Mouse (Mus musculus) CH12.LX (cell line): ENCODE measurements at regions not wholly inside any gene's neighbourhood (a gene's known extent, or its start where the extent isn't known, plus 50 kb on each side); places are given as distances from the start of the nearest gene placed in this dataset.

Experiments
- DNase-seq: peaks from one replicate; pipeline ENCODE4 v3.0.0-alpha.2; 2013; ENCODE audit errors: extremely low read depth
- H3K27ac ChIP-seq: 2 replicates; pipeline ENCODE4 v1.5.1; 2012; ENCODE audit warnings: low read depth, mild to moderate bottlenecking, control low read depth, moderate library complexity; ENCODE audit not compliant: insufficient read depth
- H3K27me3 ChIP-seq: replicated peaks from 2 replicates; pipeline ENCODE3; 2012; ENCODE audit warnings: inconsistent platforms
- H3K36me3 ChIP-seq, 2 experiments: replicated peaks in 1 of 2; 2 replicates each; pipeline versions ENCODE3 to v1.6.1; 2012; ENCODE audit warnings: inconsistent platforms in 1 of 2, low read length in 1 of 2, mild to moderate bottlenecking in 1 of 2, mixed read lengths in 1 of 2, moderate library complexity in 1 of 2; ENCODE audit not compliant: control insufficient read depth in 1 of 2, insufficient read depth in 1 of 2
- H3K4me1 ChIP-seq, 2 experiments: 2 replicates each; pipeline ENCODE4 v1.6.1; 2012; ENCODE audit warnings: inconsistent platforms in 1 of 2, moderate library complexity in 1 of 2; ENCODE audit not compliant: insufficient read depth in 2 of 2, control insufficient read depth in 1 of 2
- H3K4me2 ChIP-seq: 2 replicates; pipeline ENCODE4 v1.6.1; 2012; ENCODE audit warnings: low read depth, mild to moderate bottlenecking, control low read depth; ENCODE audit not compliant: poor library complexity, insufficient read depth, severe bottlenecking
- H3K4me3 ChIP-seq, 3 experiments: fragments of 150-350 bp in 1 of 3; sonication (generic) in 1 of 3; replicated peaks in 1 of 3; 2 replicates each; pipeline versions ENCODE3 to v1.5.1; 2011 to 2012; ENCODE audit warnings: low read depth in 2 of 3, low read length in 2 of 3, mild to moderate bottlenecking in 2 of 3, moderate library complexity in 2 of 3, control low read depth in 1 of 3, improper control_type of control experiment in 1 of 3, inconsistent platforms in 1 of 3, mixed read lengths in 1 of 3; ENCODE audit not compliant: poor library complexity in 1 of 3
- H3K79me2 ChIP-seq: replicated peaks from 2 replicates; pipeline ENCODE4 v1.6.1; 2012; ENCODE audit warnings: mild to moderate bottlenecking, moderate library complexity; ENCODE audit not compliant: control insufficient read depth, poor library complexity, insufficient read depth, severe bottlenecking; ENCODE audit errors: extremely low read depth
- H3K9ac ChIP-seq: 2 replicates; pipeline ENCODE4 v1.6.1; 2012; ENCODE audit warnings: low read depth, mild to moderate bottlenecking, control low read depth, moderate library complexity; ENCODE audit not compliant: insufficient read depth
- H3K9me3 ChIP-seq: replicated peaks from 2 replicates; pipeline ENCODE3; 2012; ENCODE audit warnings: low read length, inconsistent platforms, mixed read lengths
- BHLHE40 ChIP-seq: IDR thresholded peaks from 2 replicates; pipeline ENCODE4 v1.6.1; 2011; ENCODE audit warnings: mild to moderate bottlenecking, low read depth, low read length, improper control_type of control experiment
- CHD2 ChIP-seq: IDR thresholded peaks from 2 replicates; pipeline ENCODE4 v1.6.1; 2011; ENCODE audit warnings: low read length, improper control_type of control experiment
- E2F4 ChIP-seq: IDR thresholded peaks from 2 replicates; pipeline ENCODE4 v1.6.1; 2011; ENCODE audit warnings: low read depth, low read length, improper control_type of control experiment; ENCODE audit not compliant: insufficient replicate concordance
- EP300 ChIP-seq: IDR thresholded peaks from 2 replicates; pipeline ENCODE4 v1.6.1; 2011; ENCODE audit warnings: low read length, improper control_type of control experiment
- HCFC1 ChIP-seq: IDR thresholded peaks from 2 replicates; pipeline ENCODE4 v1.6.1; 2012; ENCODE audit warnings: low read depth, mild to moderate bottlenecking, inconsistent platforms, low read length, improper control_type of control experiment
- JUN ChIP-seq: IDR thresholded peaks from 2 replicates; pipeline ENCODE4 v1.6.1; 2011; ENCODE audit warnings: low read depth, mild to moderate bottlenecking, low read length, improper control_type of control experiment, moderate library complexity; ENCODE audit not compliant: insufficient read depth
- JUND ChIP-seq: conservative IDR thresholded peaks from 2 replicates; pipeline ENCODE4 v1.6.1; 2011; ENCODE audit warnings: low read depth, low read length, improper control_type of control experiment
- KAT2A ChIP-seq: IDR thresholded peaks from 2 replicates; pipeline ENCODE4 v1.6.1; 2012; ENCODE audit warnings: low read length, improper control_type of control experiment, inconsistent platforms; ENCODE audit not compliant: insufficient replicate concordance
- MAX ChIP-seq: IDR thresholded peaks from 2 replicates; pipeline ENCODE4 v1.6.1; 2011; ENCODE audit warnings: low read length, improper control_type of control experiment
- MAZ ChIP-seq: IDR thresholded peaks from 2 replicates; pipeline ENCODE4 v1.6.1; 2012; ENCODE audit warnings: low read depth, mild to moderate bottlenecking, inconsistent platforms, low read length, improper control_type of control experiment, moderate library complexity
- MXI1 ChIP-seq: IDR thresholded peaks from 2 replicates; pipeline ENCODE4 v1.6.1; 2011; ENCODE audit warnings: mild to moderate bottlenecking, low read depth, low read length, improper control_type of control experiment
- MYC ChIP-seq: IDR thresholded peaks from 2 replicates; pipeline ENCODE4 v1.6.1; 2011; ENCODE audit warnings: low read depth, mild to moderate bottlenecking, improper control_type of control experiment, low read length
- NELFE ChIP-seq: IDR thresholded peaks from 2 replicates; pipeline ENCODE4 v1.6.1; 2011; ENCODE audit warnings: low read depth, low read length, improper control_type of control experiment
- PAX5 ChIP-seq: IDR thresholded peaks from 2 replicates; pipeline ENCODE4 v1.6.1; 2012; ENCODE audit warnings: low read length, inconsistent platforms, mixed read lengths
- RAD21 ChIP-seq: IDR thresholded peaks from 2 replicates; pipeline ENCODE4 v1.6.1; 2011; ENCODE audit warnings: low read depth, mild to moderate bottlenecking, low read length, improper control_type of control experiment, moderate library complexity
- RCOR1 ChIP-seq: conservative IDR thresholded peaks from 2 replicates; pipeline ENCODE4 v1.6.1; 2012; ENCODE audit warnings: low read depth, mild to moderate bottlenecking, inconsistent platforms, low read length, improper control_type of control experiment
- SMC3 ChIP-seq: IDR thresholded peaks from 2 replicates; pipeline ENCODE4 v1.6.1; 2011; ENCODE audit warnings: low read depth, low read length, improper control_type of control experiment
- TBP ChIP-seq: conservative IDR thresholded peaks from 2 replicates; pipeline ENCODE4 v1.6.1; 2011; ENCODE audit warnings: low read depth, low read length, improper control_type of control experiment
- USF1 ChIP-seq: IDR thresholded peaks from 2 replicates; pipeline ENCODE4 v1.6.1; 2014; ENCODE audit warnings: low read depth, mild to moderate bottlenecking, inconsistent platforms, low read length, improper control_type of control experiment
- USF2 ChIP-seq: conservative IDR thresholded peaks from 2 replicates; pipeline ENCODE4 v1.6.1; 2011; ENCODE audit warnings: low read depth, low read length, improper control_type of control experiment
- ZC3H11A ChIP-seq: IDR thresholded peaks from 2 replicates; pipeline ENCODE4 v1.6.1; 2012; ENCODE audit warnings: low read depth, mild to moderate bottlenecking, inconsistent platforms, low read length, improper control_type of control experiment
- ZKSCAN1 ChIP-seq: IDR thresholded peaks from 2 replicates; pipeline ENCODE4 v1.6.1; 2012; ENCODE audit warnings: low read depth, inconsistent platforms, low read length, improper control_type of control experiment, borderline replicate concordance
- ZMIZ1 ChIP-seq: IDR thresholded peaks from 2 replicates; pipeline ENCODE4 v1.6.1; 2012; ENCODE audit warnings: low read depth, mild to moderate bottlenecking, inconsistent platforms, low read length, improper control_type of control experiment
- ZNF384 ChIP-seq: IDR thresholded peaks from 2 replicates; pipeline ENCODE4 v1.6.1; 2012; ENCODE audit warnings: low read depth, low read length, improper control_type of control experiment, inconsistent platforms
- dilution Hi-C: fragments of 300-500 bp; cut with MboI; formaldehyde crosslinking; loops from 2 replicates; pipeline ENCODE4 v1.14.3; 2020; ENCODE audit warnings: low sequenced_read_pairs; ENCODE audit not compliant: extremely low pct_unique_long_range_greater_than_20kb, extremely low pct_ligation_motif_present
- in situ Hi-C: fragments of 300-500 bp; cut with MboI; formaldehyde crosslinking; loops from 3 replicates; pipeline ENCODE4 v1.14.3; 2019; ENCODE audit warnings: low sequenced_read_pairs, low pct_ligation_motif_present, low pct_unique_long_range_greater_than_20kb, mixed read lengths

DNA sequence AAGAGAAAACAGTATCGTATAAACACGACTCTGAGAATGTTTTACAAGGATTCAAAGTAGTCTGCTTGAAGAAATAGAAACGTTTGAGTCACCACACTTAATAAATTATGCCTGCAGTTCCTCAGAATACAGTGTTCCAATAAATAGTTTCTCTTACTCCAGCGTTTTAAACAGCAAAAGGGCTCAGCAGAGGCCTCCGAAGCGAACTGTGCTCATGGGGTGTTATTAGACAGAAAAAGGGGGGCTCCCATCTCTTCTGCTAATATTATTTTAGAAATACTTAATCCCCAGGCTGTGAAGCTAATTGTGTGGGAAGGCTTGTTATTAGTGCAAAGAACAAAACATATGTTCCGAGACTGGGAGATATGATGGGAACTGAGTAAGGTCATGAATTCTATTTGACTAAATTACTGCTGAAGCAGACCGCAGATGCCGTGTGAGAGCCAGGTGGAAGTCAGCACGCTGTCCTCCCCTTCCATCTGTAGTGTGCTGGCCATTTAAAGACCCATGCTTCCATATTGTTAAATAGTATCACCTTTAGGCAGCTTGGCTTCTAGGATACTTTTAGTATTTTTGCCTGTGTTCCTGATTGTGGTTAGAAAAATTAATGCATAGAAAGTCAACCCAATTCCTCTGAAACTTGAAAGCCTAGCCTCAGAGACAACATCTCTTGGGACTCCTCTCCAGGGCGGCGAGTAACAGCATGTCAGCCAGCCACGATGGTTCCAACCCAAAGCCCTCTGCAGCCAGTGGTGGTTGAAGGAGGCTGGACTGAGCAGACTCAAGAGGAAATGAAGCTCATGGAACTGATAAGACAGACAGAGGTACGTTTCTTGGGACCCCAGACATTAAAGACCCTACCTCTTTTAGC is 309.4 kb upstream of the Mpped2 start:
- in situ Hi-C loops, result no loop called here
- TF ChIP-seq MAX (no peak), RCOR1 (no peak), JUND (no peak), CHD2 (no peak), EP300 (no peak), E2F4 (no peak), SMC3 (no peak), ZMIZ1 (no peak), RAD21 (no peak), NELFE (no peak), USF1 (no peak), KAT2A (no peak), BHLHE40 (no peak), ZNF384 (no peak), ZC3H11A (no peak)

DNA sequence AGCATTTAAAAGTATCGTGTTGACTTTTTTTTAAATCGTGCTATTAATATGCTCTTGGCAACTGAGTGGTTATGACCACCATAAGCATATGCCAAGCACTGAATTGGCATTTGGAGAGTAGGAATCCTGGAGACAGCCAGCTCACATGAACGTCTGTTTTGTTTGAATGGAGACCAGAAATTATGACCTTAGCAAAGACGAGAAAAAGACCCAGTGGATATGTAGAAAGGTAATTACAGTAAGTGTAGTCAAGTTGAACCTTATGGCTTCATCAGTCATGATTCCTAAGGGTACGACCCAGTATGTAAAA is 308.8 kb upstream of the Mpped2 start:
- Histone ChIP-seq H3K27me3 (no peaks in the 10 kb centered on the region), H3K4me1 (no peaks in the 10 kb centered on the region), H3K36me3 (no peaks in the 10 kb centered on the region), H3K4me2 (no peak overlapping the region)
- TF ChIP-seq ZNF384 (no peak), JUN (no peak), HCFC1 (no peak), CHD2 (no peak), PAX5 (no peak), MAZ (no peak), ZKSCAN1 (no peak), JUND (no peak), TBP (no peak), MXI1 (no peak), MYC (no peak), USF2 (no peak), RCOR1 (no peak)
- TF ChIP-seq, all 38 proteins: peak for 0
- Histone ChIP-seq H3K9ac (no peak overlapping the region), H3K27ac (no peak overlapping the region), H3K4me3 (no peak overlapping the region), H3K79me2 (no peaks in the 10 kb centered on the region), H3K9me3 (peaks cover 50% of the 10 kb centered on the region)
- dilution Hi-C loops, result no loop called here
- no peak for DNase-seq
- in situ Hi-C loops, result no loop called here

More for the DNA sequence above, 309.4 kb upstream of the Mpped2 start:
- dilution Hi-C loops, result no loop called here
- peaks cover 54% of the 10 kb centered on the region for H3K9me3 ChIP-seq
- no peaks in the 10 kb centered on the region for H3K36me3 ChIP-seq
- H3K27me3 ChIP-seq, result no peaks in the 10 kb centered on the region
- H3K4me2 ChIP-seq, result no peak overlapping the region
- H3K4me3 ChIP-seq, result no peak overlapping the region
- H3K4me1 ChIP-seq, result no peaks in the 10 kb centered on the region
- DNase-seq, result no peak
- no peak overlapping the region for H3K9ac ChIP-seq
- no peaks in the 10 kb centered on the region for H3K79me2 ChIP-seq
- no peak overlapping the region for H3K27ac ChIP-seq
